Comparison of ENCODE assay signal across 8 mouse cellular contexts in the genomic region with DNA sequence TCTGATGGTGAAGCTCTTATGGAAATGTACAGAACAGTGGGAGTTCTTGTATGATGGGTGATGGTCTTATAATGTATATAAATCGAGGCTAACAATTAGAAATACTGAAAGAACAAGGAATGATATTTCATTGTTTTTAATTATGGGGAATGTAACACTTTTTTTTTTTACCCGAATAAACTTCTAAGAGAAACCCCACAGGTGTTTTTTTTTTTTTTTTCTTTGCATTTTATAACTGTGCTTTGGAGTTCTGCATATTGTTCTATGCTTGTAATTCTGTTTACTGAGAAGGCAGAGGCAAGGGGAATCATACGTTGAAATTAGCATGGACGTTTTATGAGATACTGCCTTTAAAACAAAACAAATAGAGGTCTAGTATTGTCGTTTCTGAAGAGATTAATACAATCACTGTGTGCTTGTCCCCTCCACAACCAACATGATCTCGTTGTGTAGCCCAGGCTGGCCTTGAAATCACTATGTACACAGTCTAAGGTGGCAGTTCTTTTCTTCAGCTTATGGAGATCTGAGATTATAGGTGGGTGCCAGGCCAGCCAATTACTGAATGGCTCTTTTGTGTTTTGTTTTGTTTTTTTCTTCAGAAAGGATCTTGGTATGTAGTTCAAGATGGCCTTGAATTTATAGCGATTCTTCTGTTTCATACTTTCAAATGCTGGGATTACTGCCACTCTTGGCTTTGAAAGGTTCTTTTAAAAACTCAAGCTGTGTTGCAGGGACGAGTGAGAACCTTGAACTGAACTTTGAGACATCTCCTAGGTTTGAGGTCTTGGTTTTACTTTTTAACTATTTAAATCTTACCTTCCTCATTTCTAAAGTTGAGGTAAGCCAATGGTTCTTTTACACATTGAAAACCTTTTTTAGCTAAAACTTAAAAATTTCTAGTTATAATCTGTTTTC. TPM values are rescaled to one million over a fixed set of nuclear protein-coding genes. Genes with fewer than 3 reads are reported as not detected.
A peak's percentile ranks its signal among the peaks of the same experiment; 100 is the strongest.
DNase-seq lines count a peak whose midpoint lies in the region; ATAC-seq lines count a peak whose summit lies in the region.

No protein-coding gene starts in this region.

- no peak for DNase-seq in heart, postnatal 10 days
- DNase-seq in NIH3T3 (ENCODE audit: low read depth) = peak; percentile 18
- no peak for DNase-seq in hindbrain, embryonic 14.5 days (ENCODE audit: low spot score)
- DNase-seq in layer of hippocampus, postnatal 36 days = no peak
- DNase-seq in gastrocnemius, adult 8-10 months (ENCODE audit: low spot score in 2 of 2) = no peak
- no peak for DNase-seq in layer of hippocampus, adult 9-10 months (ENCODE audit: low spot score)

- peak overlapping the region in 1 of 2 experiments; percentile 87; a peak in 2 of 4 replicates for H3K4me3 ChIP-seq in heart, embryonic 14.5 days (ENCODE audit: control insufficient read depth in 1 of 2, insufficient read depth in 1 of 2, low read depth in 1 of 2, low read length in 2 of 2)
- H3K4me3 ChIP-seq in hindbrain, embryonic 14.5 days (replicated peaks; ENCODE audit: low read length) = peak overlapping the region; percentile 92
- peak overlapping the region; percentile 84 for H3K4me3 ChIP-seq in midbrain, embryonic 12.5 days

- peak overlapping the region; percentile 97 for H3K9ac ChIP-seq in heart, embryonic 14.5 days (ENCODE audit: low read length)
- peak overlapping the region; percentile 95; the same call in 1 of the 2 replicates for H3K9ac ChIP-seq in hindbrain, embryonic 14.5 days
- no peak overlapping the region; the same call in 1 of the 2 replicates for H3K9ac ChIP-seq in midbrain, embryonic 12.5 days (replicated peaks)

- peaks cover 2 to 17% of the 10 kb centered on the region in 2 experiments; a peak in 3 of 4 replicates for H3K4me1 ChIP-seq in heart, embryonic 14.5 days (ENCODE audit: control insufficient read depth in 2 of 2, insufficient read depth in 2 of 2, low read length in 2 of 2)
- H3K4me1 ChIP-seq in hindbrain, embryonic 14.5 days (replicated peaks; ENCODE audit: control insufficient read depth, insufficient read depth, low read length) = peaks cover 32% of the 10 kb centered on the region
- peaks cover 31% of the 10 kb centered on the region for H3K4me1 ChIP-seq in midbrain, embryonic 12.5 days

- peak overlapping the region; percentile 71 for H3K4me2 ChIP-seq in heart, embryonic 14.5 days (ENCODE audit: low read length)
- peak overlapping the region; percentile 72 for H3K4me2 ChIP-seq in hindbrain, embryonic 14.5 days (replicated peaks)
- H3K4me2 ChIP-seq in midbrain, embryonic 12.5 days (replicated peaks) = peak overlapping the region; percentile 63

- H3K27ac ChIP-seq in heart, embryonic 14.5 days (replicated peaks in 1 of 2; ENCODE audit: control insufficient read depth in 1 of 2, insufficient read depth in 1 of 2, low read depth in 2 of 2, low read length in 2 of 2) = no peak overlapping the region
- H3K27ac ChIP-seq in hindbrain, embryonic 14.5 days = no peak overlapping the region
- no peak overlapping the region for H3K27ac ChIP-seq in midbrain, embryonic 12.5 days (replicated peaks)

- peaks cover 3% of the 10 kb centered on the region; the same call in 1 of the 2 replicates for H3K9me3 ChIP-seq in heart, embryonic 14.5 days (ENCODE audit: control insufficient read depth, low read length)
- H3K9me3 ChIP-seq in hindbrain, embryonic 14.5 days (ENCODE audit: control insufficient read depth, low read length) = no peaks in the 10 kb centered on the region
- no peaks in the 10 kb centered on the region for H3K9me3 ChIP-seq in midbrain, embryonic 12.5 days

- H3K36me3 ChIP-seq in heart, embryonic 14.5 days (ENCODE audit: control insufficient read depth, insufficient read depth, low read length) = no peaks in the 10 kb centered on the region
- no peaks in the 10 kb centered on the region for H3K36me3 ChIP-seq in hindbrain, embryonic 14.5 days (replicated peaks; ENCODE audit: control insufficient read depth, insufficient read depth)
- H3K36me3 ChIP-seq in midbrain, embryonic 12.5 days = no peaks in the 10 kb centered on the region

- H3K27me3 ChIP-seq in heart, embryonic 14.5 days (ENCODE audit: control insufficient read depth, insufficient read depth, low read length) = no peaks in the 10 kb centered on the region
- no peaks in the 10 kb centered on the region for H3K27me3 ChIP-seq in hindbrain, embryonic 14.5 days (ENCODE audit: control insufficient read depth, insufficient read depth, low read length)
- H3K27me3 ChIP-seq in midbrain, embryonic 12.5 days = no peaks in the 10 kb centered on the region

- intact Hi-C loops in heart, postnatal 10 days (cut with DNase I) = no loop called here

- ATAC-seq in heart, embryonic 14.5 days (ENCODE audit: insufficient number of reproducible peaks, insufficient read depth, low FRiP score, low read depth) = no peak
- no peak for ATAC-seq in hindbrain, embryonic 14.5 days (ENCODE audit: low FRiP score)
- ATAC-seq in midbrain, embryonic 12.5 days (ENCODE audit: low FRiP score, low read depth) = no peak

- 43% methylated on average over 8 of the region's 8 CpGs for WGBS in heart, embryonic 14.5 days
- 30% methylated on average over 8 of the region's 8 CpGs for WGBS in hindbrain, embryonic 14.5 days
- WGBS in midbrain, embryonic 12.5 days = 34% methylated on average over 8 of the region's 8 CpGs

RNA-seq across cellular contexts. Expression of a gene that starts 47.7 kb away (rescaled TPM):
- 34.4 and 34.8 TPM in 2 replicates for polyA plus RNA-seq in heart, embryonic 14.5 days (2014; fragmentation: Nextera tagmentation; extraction: Ambion mirVana)
- 10 to 100 TPM; 41.3 to 42.6 TPM for total RNA-seq in heart, postnatal 10 days (2021)
- polyA plus RNA-seq in hindbrain, embryonic 14.5 days (2014; fragmentation: Nextera tagmentation; extraction: Ambion mirVana) = 30.9 and 39.5 TPM in 2 replicates
- polyA plus RNA-seq in midbrain, embryonic 12.5 days (2016; fragmentation: Nextera tagmentation; extraction: Ambion mirVana) = 57.0 and 63.6 TPM in 2 replicates
- total RNA-seq in layer of hippocampus, postnatal 36 days (2021) = 10 to 100 TPM; 56.8 to 67.8 TPM
- 10 to 100 TPM; 19.2 to 22.6 (median 20.8) TPM for total RNA-seq in gastrocnemius, adult 8-10 months (2022)
